Mouse (Mus musculus): ENCODE results near the gene Bhlhe23.

The Bhlhe23 gene

DNA sequence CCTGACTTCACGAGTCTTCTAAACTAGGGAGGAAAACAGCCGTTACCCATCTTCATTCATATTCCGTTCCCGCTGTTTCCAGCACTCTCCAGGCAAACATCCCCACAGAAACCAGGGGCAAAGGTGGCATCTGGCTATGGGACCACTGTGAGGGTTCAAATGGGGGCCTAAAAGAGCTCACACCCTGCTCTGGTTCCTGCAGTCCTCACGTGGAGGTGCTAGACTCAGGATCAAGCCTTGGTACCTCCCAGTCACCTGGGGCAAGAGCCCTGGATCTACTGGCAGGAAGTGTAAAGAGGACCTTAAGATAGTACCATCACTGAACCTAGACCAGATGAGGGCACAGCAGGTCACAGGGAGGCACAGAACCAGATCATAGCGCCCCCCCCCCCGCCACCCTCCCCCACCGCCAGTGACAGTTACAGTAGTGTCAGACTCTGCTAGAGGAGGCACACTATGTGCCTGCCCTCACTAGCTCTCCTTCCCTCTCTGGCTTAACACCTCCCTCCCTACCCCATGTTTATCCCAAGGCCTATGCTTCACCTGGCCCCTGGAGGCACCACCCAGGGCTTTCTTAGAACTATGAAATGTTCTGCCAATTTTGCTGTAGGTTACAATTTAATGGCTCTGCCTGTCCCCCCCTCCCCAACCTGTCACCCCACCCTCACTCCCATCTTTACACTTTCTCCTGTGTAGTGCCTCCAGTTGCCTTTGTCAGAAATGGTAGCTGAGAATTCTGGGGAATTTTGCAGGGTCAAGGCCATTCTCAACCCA is 50.7 kb downstream of the Bhlhe23 start:
- no peak for DNase-seq (ENCODE audit: low spot score in 2 of 2)

DNA sequence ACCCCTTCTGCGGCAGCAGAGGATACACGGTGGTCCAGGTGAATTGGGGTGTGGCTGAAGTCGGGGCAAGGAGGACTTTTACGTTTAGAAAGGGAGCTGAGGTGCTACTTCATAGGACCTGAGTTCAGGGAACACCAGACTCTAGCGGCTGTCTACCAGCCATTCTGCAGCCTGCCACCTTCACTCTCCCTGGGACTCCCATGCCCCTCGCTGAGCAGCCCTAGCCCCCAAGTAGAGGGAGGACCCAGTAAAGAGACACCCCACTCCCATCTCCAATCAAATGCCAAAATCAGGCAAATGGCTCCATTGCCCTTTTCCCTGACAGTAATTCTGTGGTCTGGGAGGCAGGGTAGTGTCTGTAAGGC is 51.3 kb downstream of the Bhlhe23 start:
- no peak for DNase-seq (ENCODE audit: low spot score in 2 of 2)

DNA sequence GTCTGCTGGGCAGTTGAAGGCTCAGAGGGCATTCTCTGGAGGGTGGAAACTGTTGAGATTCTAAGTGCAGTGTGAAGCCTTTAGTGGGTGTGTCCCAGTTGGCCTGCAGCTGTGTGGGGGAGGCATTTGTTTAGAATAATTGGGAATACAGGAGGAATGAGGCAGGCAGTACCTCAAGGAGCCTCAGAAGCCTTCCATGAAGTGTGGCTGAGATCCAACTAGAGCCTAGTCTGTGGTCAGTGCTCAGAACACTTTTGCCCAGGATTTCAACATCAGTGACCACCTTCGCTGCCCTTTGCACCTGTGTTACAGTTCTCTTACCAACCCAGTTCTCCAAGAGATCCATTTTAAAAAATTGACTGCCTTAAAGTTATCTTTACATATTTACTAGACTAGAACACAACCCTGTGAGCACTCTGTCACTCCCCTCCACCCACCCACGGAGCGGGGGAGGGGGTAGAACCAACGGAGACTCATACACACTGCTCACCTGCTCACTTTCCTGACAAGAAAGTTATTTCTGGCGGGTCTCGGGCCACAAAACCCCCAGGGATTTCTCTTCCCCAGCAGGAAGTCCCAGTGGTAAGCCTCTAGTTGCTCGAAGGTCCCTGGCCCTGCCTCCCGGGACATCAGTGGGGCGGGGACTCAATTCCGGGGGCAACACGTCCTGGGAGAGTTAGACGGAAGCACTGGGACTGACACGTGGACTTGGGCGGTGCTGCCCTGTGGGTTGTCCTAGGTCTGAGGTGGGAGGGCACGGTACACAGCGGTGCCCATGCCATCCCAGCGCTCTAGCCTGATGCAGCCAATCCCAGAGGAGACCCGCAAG is 51.9 kb downstream of the Bhlhe23 start, which contains the start of gene Slc17a9:
TSS of gene Slc17a9 (plus strand) at position 679 of the 829 bp plus-strand sequence.
- DNase-seq (ENCODE audit: low spot score in 2 of 2) = peak; percentile 68 to 80

All from spleen, postnatal 4 days (tissue).